Mouse (Mus musculus) v-Abl transformed pro-B cells (cell line): ENCODE measurements at regions not wholly inside any gene's neighbourhood (a gene's known extent, or its start where the extent isn't known, plus 50 kb on each side); places are given as distances from the start of the nearest gene placed in this dataset.

ENCODE experiments used
- in situ Hi-C, 2 experiments: fragments of 400-800 bp; cut with MboI; formaldehyde crosslinking; loops; one replicate each; pipeline ENCODE4 v1.15.1; 2025; ENCODE audit not compliant: unreplicated experiment in 2 of 2

- in situ Hi-C loops, result loop anchor here (10.0 kb wide), 2 partner anchors 206 to 554 kb away; partner anchors contain the start of gene Serpinb9 (in 1 of the 2)
Observed at GRCm38 (mm10) chr13:33558927-33559326, 74.3 kb downstream of the Serpinb9g start.

GRCm38 (mm10) chr13:33559719-33560118 lies 75.1 kb downstream of the Serpinb9g start:
- in situ Hi-C loops, result loop anchor here (5.0 to 10.0 kb wide), 5 partner anchors 205 to 657 kb away; partner anchors contain the start of genes Serpinb1b (in 1 of the 2) and Serpinb9 (in 1 of the 2)

GRCm38 (mm10) chr13:33561625-33562024 lies 77.0 kb downstream of the Serpinb9g start:
- in situ Hi-C loops, result loop anchor here (5.0 to 10.0 kb wide), 3 partner anchors 477 to 659 kb away; partner anchors contain the start of gene Serpinb1b (in 1 of the 2)

- in situ Hi-C loops, result loop anchor here (5.0 to 10.0 kb wide), 3 partner anchors 478 to 661 kb away; partner anchors contain the start of gene Serpinb1b (in 1 of the 2)
Observed at GRCm38 (mm10) chr13:33562928-33563327, 78.3 kb downstream of the Serpinb9g start.

- in situ Hi-C loops, result loop anchor here (5.0 to 10.0 kb wide), 3 partner anchors 479 to 661 kb away; partner anchors contain the start of gene Serpinb1b (in 1 of the 2)
Observed at GRCm38 (mm10) chr13:33563366-33563765, 78.8 kb downstream of the Serpinb9g start.

GRCm38 (mm10) chr13:33567915-33568314 lies 83.3 kb downstream of the Serpinb9g start:
- in situ Hi-C loops, result loop anchor here in 1 of 2 experiments (10.0 kb wide), 1 partner anchor 483 kb away; no protein-coding TSS in a partner anchor

- in situ Hi-C loops, result loop anchor here in 1 of 2 experiments (10.0 kb wide), 1 partner anchor 485 kb away; no protein-coding TSS in a partner anchor
Observed at GRCm38 (mm10) chr13:33569318-33569717, 84.7 kb downstream of the Serpinb9g start.

- in situ Hi-C loops, result no loop called here
Observed at GRCm38 (mm10) chr13:33570836-33571235, 86.2 kb downstream of the Serpinb9g start.

- in situ Hi-C loops, result no loop called here
Observed at GRCm38 (mm10) chr13:33586065-33586464, 75.1 kb upstream of the Serpinb6d start.
